Mouse (Mus musculus) c-Kit-positive CD71-negative TER-119-negative erythroid progenitor cells, embryonic 14.5 days (primary cell): Measurements from ENCODE around the gene Atp6v1a.

Source experiments
- DNase-seq: peaks from one replicate; pipeline ENCODE4 v3.0.0-alpha.2; 2013; ENCODE audit warnings: low read depth

Gene Atp6v1a

GRCm38 (mm10) chr16:44061341-44061740 is 78.2 kb downstream of the Atp6v1a start:
- no peak for DNase-seq

- no peak for DNase-seq
Measured at GRCm38 (mm10) chr16:44060604-44061286, 78.8 kb downstream of the Atp6v1a start.

- peak; percentile 75 for DNase-seq
Measured at GRCm38 (mm10) chr16:44058745-44059144, 80.8 kb downstream of the Atp6v1a start.

GRCm38 (mm10) chr16:44055766-44056165 is 83.7 kb downstream of the Atp6v1a start:
- no peak for DNase-seq

GRCm38 (mm10) chr16:44053265-44053664 is 86.2 kb downstream of the Atp6v1a start:
- DNase-seq: no peak

- no peak for DNase-seq
Measured at GRCm38 (mm10) chr16:44052390-44052789, 87.1 kb downstream of the Atp6v1a start.

- DNase-seq: no peak
Measured at GRCm38 (mm10) chr16:44050139-44050538, 89.4 kb downstream of the Atp6v1a start.

GRCm38 (mm10) chr16:44039112-44039511 is 100.4 kb downstream of the Atp6v1a start:
- DNase-seq: no peak
